Mouse (Mus musculus): Measurements from ENCODE around the gene Snx15. TPM values are rescaled to one million over a fixed set of nuclear protein-coding genes. Genes with fewer than 3 reads are reported as not detected.
A peak's percentile ranks its signal among the peaks of the same experiment; 100 is the strongest.

Gene Snx15
- polyA plus RNA-seq (2012; rRNA removed) = 52.3 and 52.4 TPM in 2 replicates

DNA sequence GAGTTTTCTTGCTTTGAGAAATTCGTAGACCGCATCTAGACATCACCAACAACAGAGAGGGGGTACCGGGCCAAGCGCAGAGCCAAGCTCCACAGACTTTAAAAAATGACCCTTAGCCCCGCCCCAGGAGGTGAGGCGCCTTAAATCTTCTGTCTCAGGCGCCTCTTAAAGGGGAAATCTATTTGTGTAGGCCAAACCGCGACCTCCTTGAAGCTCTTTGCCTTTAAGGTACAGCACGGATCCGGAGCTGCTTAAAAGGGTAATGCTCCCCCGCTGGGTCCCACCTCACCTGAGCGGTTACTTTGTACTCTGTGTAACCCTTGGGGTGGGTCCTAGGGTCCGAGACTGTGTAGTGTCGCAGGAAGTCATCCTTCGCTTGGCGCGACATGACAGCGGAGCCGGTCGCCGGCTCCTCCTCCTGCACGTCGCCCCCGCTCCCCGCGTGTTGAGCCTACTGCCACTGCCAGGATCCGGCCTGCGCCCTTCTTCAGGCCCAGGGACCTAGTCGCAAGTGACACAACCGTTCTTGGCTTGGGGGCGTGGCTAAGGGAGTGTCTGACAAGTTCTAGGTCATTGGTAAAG is at the start of gene Snx15:
TSS of gene Snx15 (minus strand) at position 545 of the 582 bp plus-strand sequence.
- peak; percentile 29; the same call in 1 of the 2 replicates for TF ChIP-seq POLR2A (IDR thresholded peaks at IDR 0.05; ENCODE audit: borderline replicate concordance, extremely low read depth, insufficient read depth, insufficient read length, poor library complexity, severe bottlenecking)
- no peak for TF ChIP-seq CTCF (IDR thresholded peaks at IDR 0.05; ENCODE audit: borderline replicate concordance, extremely low read depth, insufficient read depth, insufficient read length)
- DNase-seq (ENCODE audit: low read depth) = peak; percentile 98

DNA sequence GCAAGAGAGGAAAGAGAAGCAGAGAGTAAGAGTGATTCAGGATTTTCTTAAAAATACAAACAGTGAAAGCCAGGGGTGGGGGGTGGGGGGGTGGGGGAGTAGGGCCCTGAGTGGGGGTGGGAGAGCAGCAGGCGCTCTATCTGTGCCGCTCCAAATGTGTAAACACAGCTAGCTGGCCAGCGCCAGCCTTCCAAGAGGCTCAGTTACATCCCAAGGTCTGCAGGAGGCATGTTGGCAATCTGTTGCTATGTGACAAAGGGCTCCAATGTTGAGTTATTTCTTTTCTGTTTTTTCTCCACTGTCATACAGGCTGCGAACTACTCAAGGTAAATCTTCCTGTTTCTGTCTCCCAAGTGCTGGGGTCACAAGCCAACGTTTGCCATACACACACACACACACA is 46.7 kb upstream of the Snx15 start:
- DNase-seq (ENCODE audit: low read depth) = peak; percentile 6
- TF ChIP-seq CTCF (IDR thresholded peaks at IDR 0.05; ENCODE audit: borderline replicate concordance, extremely low read depth, insufficient read depth, insufficient read length) (no peak), POLR2A (IDR thresholded peaks at IDR 0.05; ENCODE audit: borderline replicate concordance, extremely low read depth, insufficient read depth, insufficient read length, poor library complexity, severe bottlenecking) (no peak)

DNA sequence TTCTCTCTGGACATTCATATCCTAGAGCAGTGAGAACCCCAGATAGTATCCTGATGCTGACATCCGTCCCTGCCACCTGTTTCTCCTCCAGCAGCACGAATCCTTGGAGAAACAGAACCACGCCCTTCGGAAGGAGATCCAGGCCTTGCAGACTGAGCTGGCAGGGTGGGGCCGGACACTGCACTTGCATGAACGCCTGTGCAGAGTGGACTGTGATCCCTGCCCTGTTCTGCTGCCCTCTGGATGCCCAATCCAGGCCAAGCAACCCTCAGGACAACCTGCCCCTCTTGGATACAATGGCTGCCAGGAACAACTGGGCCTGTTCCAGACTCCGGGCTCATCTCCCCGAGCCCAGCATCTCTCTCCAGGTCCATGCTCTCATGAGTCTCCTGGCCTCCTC is 43.1 kb upstream of the Snx15 start:
- TF ChIP-seq POLR2A (IDR thresholded peaks at IDR 0.05; ENCODE audit: borderline replicate concordance, extremely low read depth, insufficient read depth, insufficient read length, poor library complexity, severe bottlenecking) = no peak

DNA sequence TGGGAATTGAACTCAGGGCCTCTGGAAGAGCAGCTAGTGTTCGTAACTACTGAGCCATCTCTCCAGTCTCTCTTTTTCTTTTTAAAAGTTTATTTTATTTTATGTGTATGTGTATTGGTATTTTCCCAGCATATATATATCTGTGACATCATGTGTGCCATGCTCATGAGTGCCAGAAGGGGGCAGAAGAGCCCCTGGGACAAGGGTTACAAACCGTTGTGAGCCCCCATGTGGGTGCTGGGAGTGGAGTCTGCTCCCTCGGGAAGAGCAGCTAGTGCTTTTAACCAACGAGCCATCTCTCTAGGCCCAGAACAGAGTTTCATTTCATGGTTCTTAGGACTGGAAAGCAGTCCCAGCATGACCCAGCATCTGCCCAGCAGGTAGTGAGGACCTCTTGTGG is 38.6 kb upstream of the Snx15 start:
- DNase-seq (ENCODE audit: low read depth) = no peak
- TF ChIP-seq CTCF (IDR thresholded peaks at IDR 0.05; ENCODE audit: borderline replicate concordance, extremely low read depth, insufficient read depth, insufficient read length) = peak; percentile 15; the same call in 1 of the 2 replicates
- no peak for TF ChIP-seq POLR2A (IDR thresholded peaks at IDR 0.05; ENCODE audit: borderline replicate concordance, extremely low read depth, insufficient read depth, insufficient read length, poor library complexity, severe bottlenecking)

More for the DNA sequence above, 43.1 kb upstream of the Snx15 start:
- DNase-seq (ENCODE audit: low read depth) = no peak

DNA sequence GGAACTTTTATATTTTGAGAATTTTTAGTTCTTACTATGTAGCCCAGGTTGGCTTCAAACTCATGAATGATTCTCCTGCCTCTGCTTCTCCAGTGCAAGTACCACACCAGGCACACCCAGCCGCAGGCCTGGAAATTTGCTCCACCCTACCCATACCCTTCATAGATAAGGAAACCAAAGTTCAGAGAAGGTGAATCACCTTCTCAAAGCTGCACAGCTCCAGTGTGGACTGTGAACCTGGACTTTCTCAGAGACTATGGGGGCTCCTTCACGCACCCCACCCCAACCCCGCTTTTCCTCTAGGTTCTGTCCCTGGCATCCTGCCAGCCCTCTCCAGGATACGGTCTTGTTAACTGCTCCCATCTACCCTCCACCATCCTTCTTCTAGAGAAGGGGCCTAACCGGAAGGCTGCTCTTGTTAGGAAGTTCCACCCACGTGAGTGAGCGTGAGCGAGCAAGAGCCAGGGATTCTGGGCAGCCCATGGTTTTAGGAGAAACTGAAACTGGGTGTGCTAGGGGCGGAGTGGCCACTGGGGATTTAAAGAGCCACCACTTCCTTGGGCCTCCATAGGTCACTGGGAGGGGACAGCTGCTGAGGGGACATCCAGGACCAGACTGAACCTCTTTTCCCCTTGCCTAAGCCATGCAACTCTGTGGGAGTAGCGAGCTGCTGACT is 35.9 kb upstream of the Snx15 start:
- no peak for DNase-seq (ENCODE audit: low read depth)
- TF ChIP-seq CTCF (IDR thresholded peaks at IDR 0.05; ENCODE audit: borderline replicate concordance, extremely low read depth, insufficient read depth, insufficient read length) (no peak), POLR2A (IDR thresholded peaks at IDR 0.05; ENCODE audit: borderline replicate concordance, extremely low read depth, insufficient read depth, insufficient read length, poor library complexity, severe bottlenecking) (no peak)

DNA sequence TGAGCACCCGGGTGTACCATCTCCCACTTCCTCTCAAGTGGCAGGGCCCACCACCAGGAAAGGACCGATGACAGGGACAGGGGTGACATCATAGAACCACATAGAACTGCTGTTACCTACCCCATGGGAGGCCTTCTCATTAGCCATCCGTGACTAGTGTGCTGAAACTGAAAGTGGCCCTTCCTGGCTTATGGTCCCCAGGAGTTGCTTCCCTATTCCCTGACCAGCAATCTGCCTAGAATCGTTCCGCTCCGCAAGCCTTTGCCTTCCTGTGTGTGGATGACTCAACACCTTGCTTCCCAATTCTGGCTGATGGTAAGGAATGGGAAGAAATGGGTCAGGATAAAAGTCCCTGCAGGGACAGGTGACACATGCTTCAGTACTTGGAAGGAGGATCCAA is 29.1 kb upstream of the Snx15 start:
- no peak for DNase-seq (ENCODE audit: low read depth)
- no peak for TF ChIP-seq CTCF (IDR thresholded peaks at IDR 0.05; ENCODE audit: borderline replicate concordance, extremely low read depth, insufficient read depth, insufficient read length)
- TF ChIP-seq POLR2A (IDR thresholded peaks at IDR 0.05; ENCODE audit: borderline replicate concordance, extremely low read depth, insufficient read depth, insufficient read length, poor library complexity, severe bottlenecking) = no peak

DNA sequence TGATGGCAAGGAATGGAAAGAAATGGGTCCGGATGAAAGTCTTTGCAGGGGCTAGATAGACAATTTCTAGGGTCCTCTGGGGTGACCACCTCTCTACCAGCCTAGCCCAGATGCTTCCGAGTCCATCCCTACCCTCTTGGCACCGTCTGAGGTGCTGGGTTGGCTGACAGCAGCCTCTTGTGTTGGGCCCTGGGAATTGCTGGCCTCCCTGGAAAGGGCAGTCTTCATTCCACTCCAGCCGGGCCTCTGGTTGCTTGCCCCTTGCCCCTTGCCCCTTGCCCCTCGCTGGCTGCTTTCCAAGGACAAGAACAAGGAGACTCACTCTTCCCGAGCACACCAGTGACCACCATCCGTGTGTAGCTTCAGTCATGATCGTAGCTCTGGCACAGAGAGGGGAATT is 28.3 kb upstream of the Snx15 start:
- TF ChIP-seq CTCF (IDR thresholded peaks at IDR 0.05; ENCODE audit: borderline replicate concordance, extremely low read depth, insufficient read depth, insufficient read length) = 0 out of 2 replicates have a peak, but pooled peaks have one; percentile 4
- TF ChIP-seq POLR2A (IDR thresholded peaks at IDR 0.05; ENCODE audit: borderline replicate concordance, extremely low read depth, insufficient read depth, insufficient read length, poor library complexity, severe bottlenecking) = no peak
- no peak for DNase-seq (ENCODE audit: low read depth)

DNA sequence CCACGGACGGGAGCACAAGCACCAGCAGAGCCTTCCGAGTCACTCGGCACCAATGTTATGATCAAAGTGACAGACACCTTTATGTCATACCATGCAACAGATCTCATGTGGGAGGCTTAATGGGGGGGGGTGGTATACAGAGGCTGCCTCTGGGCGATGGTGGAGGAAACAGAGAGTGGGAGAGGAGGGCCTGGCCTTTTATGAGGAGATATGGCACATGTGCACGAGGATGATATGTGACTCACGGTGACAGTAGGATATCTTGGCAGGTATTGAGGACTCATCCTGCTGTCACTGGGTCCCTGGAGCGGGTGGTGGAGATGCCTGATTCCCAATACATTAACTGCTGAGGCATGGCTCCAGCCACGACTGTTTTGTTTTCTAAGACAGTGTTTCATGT is 27.1 kb upstream of the Snx15 start:
- DNase-seq (ENCODE audit: low read depth) = no peak
- TF ChIP-seq CTCF (IDR thresholded peaks at IDR 0.05; ENCODE audit: borderline replicate concordance, extremely low read depth, insufficient read depth, insufficient read length) (no peak), POLR2A (IDR thresholded peaks at IDR 0.05; ENCODE audit: borderline replicate concordance, extremely low read depth, insufficient read depth, insufficient read length, poor library complexity, severe bottlenecking) (no peak)

DNA sequence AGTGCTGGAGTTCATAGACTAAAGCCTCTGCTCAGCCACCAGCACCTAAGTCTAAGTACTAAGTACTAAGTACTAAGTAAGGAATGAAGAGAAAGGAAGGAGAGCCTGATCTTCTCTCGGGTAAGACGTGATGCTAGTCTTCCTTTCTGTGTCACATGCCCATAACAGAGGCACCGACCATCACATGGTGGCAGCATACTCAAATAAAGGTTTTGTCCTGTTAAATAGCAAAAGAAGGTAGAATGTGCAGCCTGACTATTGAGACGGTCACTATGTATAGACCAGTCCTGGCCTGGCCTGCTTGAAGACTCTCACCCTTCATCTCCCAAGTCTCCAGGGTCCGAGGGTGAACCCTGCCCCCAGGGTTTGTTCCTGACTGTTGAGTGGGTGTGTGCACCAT is 16.7 kb upstream of the Snx15 start:
- no peak for DNase-seq (ENCODE audit: low read depth)
- TF ChIP-seq CTCF (IDR thresholded peaks at IDR 0.05; ENCODE audit: borderline replicate concordance, extremely low read depth, insufficient read depth, insufficient read length) (no peak), POLR2A (IDR thresholded peaks at IDR 0.05; ENCODE audit: borderline replicate concordance, extremely low read depth, insufficient read depth, insufficient read length, poor library complexity, severe bottlenecking) (no peak)

DNA sequence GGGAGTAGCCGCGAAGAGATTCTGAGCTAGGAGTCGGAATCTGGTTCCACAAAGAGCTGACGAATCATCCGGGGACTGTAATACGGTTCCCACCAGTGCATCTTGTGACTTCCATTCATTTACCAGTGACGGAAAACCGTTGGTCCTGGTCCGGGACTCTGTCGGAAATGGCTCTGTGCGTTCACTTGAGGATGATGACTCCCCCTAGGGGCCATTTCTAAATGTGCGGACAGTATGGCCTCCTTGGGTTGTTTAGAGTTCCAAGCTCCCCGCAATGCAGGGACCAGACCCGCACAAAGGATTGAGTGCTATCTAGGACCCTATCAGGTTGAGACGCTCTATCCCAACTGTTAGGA is 13.3 kb upstream of the Snx15 start, which contains the start of gene Arl2:
TSS of gene Arl2 (minus strand) at position 155 of the 356 bp plus-strand sequence.
- DNase-seq (ENCODE audit: low read depth) = peak; percentile 97
- TF ChIP-seq POLR2A (IDR thresholded peaks at IDR 0.05; ENCODE audit: borderline replicate concordance, extremely low read depth, insufficient read depth, insufficient read length, poor library complexity, severe bottlenecking) (no peak; the same call in 1 of the 2 replicates), CTCF (IDR thresholded peaks at IDR 0.05; ENCODE audit: borderline replicate concordance, extremely low read depth, insufficient read depth, insufficient read length) (peak; percentile 76)

DNA sequence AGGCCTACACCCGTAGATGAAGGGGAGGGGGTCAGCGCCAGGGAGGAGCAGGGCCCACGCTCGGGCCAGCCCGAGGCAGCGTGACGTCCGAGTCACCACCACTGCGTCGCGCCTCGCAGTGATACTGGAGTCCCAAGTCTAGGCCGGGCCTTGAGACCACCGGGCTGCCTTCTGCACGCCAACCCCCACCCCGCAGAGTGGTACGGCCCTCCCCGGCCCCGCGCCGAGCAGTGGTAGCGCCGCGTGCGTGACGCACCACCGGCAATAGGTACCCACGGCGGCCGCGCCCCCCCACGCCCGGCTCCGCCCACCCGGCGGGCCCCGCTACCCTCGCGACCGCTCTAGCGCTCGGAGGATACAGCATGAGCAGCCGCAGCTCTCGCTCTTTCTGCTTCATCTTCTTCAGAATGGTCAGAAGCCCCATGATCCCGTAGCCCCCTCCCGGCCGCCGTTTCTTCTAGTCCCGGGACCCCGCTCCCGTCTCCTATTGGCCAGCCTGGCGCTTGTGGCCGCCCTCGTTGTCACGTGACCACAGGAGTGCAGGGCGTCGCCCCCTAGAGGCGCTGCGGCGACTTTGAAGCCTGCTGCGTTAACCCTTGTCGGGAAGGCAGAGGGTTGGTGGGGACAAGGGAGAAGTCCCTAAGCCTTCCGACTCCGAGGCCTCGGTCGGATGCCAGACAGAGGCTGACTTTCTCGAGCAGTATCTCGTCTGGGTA is 12.7 kb upstream of the Snx15 start, which contains the start of gene Batf2:
TSS of gene Batf2 (plus strand) at position 306 of the 716 bp plus-strand sequence.
- DNase-seq (ENCODE audit: low read depth) = peak; percentile 99
- TF ChIP-seq POLR2A (IDR thresholded peaks at IDR 0.05; ENCODE audit: borderline replicate concordance, extremely low read depth, insufficient read depth, insufficient read length, poor library complexity, severe bottlenecking) (peak; percentile 54; the same call in 1 of the 2 replicates), CTCF (IDR thresholded peaks at IDR 0.05; ENCODE audit: borderline replicate concordance, extremely low read depth, insufficient read depth, insufficient read length) (peak; percentile 87)
